29 mouse cellular contexts compared by ENCODE assay signal in the genomic region with DNA sequence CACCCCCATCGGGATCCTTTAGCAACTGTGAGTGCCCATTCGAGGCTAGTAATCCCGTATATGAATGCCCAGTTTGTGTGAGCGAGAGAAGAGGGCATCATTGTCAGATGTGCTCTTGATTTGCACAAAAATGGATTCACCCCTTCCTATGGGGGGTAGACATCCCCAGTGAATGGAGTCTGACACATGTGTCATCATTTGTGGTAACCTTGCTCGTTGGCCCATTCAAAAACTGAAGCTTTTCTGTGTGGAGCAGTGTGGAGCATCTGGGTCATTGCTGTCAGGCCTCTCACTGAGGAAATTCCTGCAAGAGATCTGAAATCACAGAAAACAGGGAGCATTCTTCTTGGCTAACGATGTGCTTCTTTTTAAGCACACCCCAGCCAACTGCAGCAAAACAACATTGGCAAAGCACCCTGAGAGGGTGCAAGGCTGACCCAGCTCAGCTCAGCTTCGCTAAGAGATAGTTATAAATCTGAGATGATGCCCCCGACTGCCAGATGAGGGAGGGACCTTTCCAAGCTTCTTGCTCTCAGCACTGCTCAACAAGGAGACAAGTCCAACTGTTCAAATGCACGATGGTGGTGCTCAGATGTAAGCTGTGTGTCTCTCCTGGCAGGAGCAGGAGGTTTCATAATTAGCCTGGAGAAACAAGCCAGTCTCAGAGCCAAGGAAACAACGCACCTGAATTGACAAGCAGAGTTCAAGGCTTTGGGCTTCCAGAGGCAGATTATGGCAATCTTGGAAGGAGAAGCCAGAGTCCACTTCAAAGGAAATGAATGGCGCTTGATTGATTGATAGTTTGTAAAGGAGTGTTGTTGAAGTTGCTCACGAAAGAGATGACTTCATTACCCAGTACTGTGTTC. TPM values are rescaled to one million over a fixed set of nuclear protein-coding genes. Genes with fewer than 3 reads are reported as not detected.
DNase-seq lines count a peak whose midpoint lies in the region; ATAC-seq and TF ChIP-seq lines count a peak whose summit lies in the region.
"Had no signal": no experiment of that assay in that cellular context is flagged by ENCODE, and none has a peak within 500 bp of the region (broad histone marks: within the 10 kb centered on the region; RNA-seq: fewer than 3 reads in every experiment).

No protein-coding gene starts in this region.

- dilution Hi-C loops in CH12.LX (cut with MboI; ENCODE audit: extremely low pct_ligation_motif_present, extremely low pct_unique_long_range_greater_than_20kb, low sequenced_read_pairs): no loop called here

- no peak for TF ChIP-seq EP300 in CH12.LX (IDR thresholded peaks at IDR 0.05; ENCODE audit: low read length)

- TF ChIP-seq RAD21 in CH12.LX (IDR thresholded peaks at IDR 0.05; ENCODE audit: low read depth, low read length): no peak

- intact Hi-C loops in left cerebral cortex, postnatal 25 days (cut with DNase I): no loop called here

- H3K9ac ChIP-seq in hindbrain, embryonic 11.5 days (ENCODE audit: low read depth, low read length): no peak overlapping the region
- H3K9ac ChIP-seq in hindbrain, embryonic 13.5 days: no peak overlapping the region
- H3K9ac ChIP-seq in CH12.LX (ENCODE audit: insufficient read depth, low read depth): no peak overlapping the region
- no peak overlapping the region for H3K9ac ChIP-seq in hindbrain, postnatal 0 days (replicated peaks; ENCODE audit: low read length)
- H3K9ac ChIP-seq: embryonic facial prominence, embryonic 15.5 days; heart, embryonic 13.5 days; kidney, embryonic 15.5 days; limb, embryonic 13.5 days; liver, embryonic 12.5 days; midbrain, embryonic 12.5 days; stomach, embryonic 15.5 days had no signal

- 0 out of 2 replicates have a peak, but pooled peaks cover under 1% of the 10 kb centered on the region for H3K4me1 ChIP-seq in hindbrain, embryonic 11.5 days (replicated peaks; ENCODE audit: control insufficient read depth, insufficient read depth, low read length)
- peaks cover 12% of the 10 kb centered on the region for H3K4me1 ChIP-seq in hindbrain, embryonic 13.5 days (replicated peaks)
- H3K4me1 ChIP-seq in CH12.LX (ENCODE audit: control insufficient read depth in 1 of 2, insufficient read depth in 2 of 2): peaks cover 3 to 18% of the 10 kb centered on the region in 2 experiments; a peak in 3 of 4 replicates
- H3K4me1 ChIP-seq in hindbrain, postnatal 0 days (ENCODE audit: insufficient read depth, low read length): peaks cover 2% of the 10 kb centered on the region; the same call in 1 of the 2 replicates

- no peaks in the 10 kb centered on the region for H3K79me2 ChIP-seq in CH12.LX (replicated peaks; ENCODE audit: control insufficient read depth, extremely low read depth, insufficient read depth, poor library complexity, severe bottlenecking)

- H3K27ac ChIP-seq in hindbrain, embryonic 11.5 days (ENCODE audit: low read depth, low read length): no peak overlapping the region
- no peak overlapping the region for H3K27ac ChIP-seq in hindbrain, embryonic 13.5 days
- no peak overlapping the region for H3K27ac ChIP-seq in CH12.LX (ENCODE audit: insufficient read depth, low read depth)
- no peak overlapping the region; the same call in 1 of the 2 replicates for H3K27ac ChIP-seq in hindbrain, postnatal 0 days
- H3K27ac ChIP-seq: embryonic facial prominence, embryonic 15.5 days; forebrain, embryonic 10.5 days; heart, embryonic 13.5 days; kidney, embryonic 15.5 days; limb, embryonic 13.5 days; liver, embryonic 12.5 days; midbrain, embryonic 12.5 days; stomach, embryonic 15.5 days had no signal

- peaks cover 5% of the 10 kb centered on the region for H3K27me3 ChIP-seq in hindbrain, embryonic 11.5 days (ENCODE audit: control insufficient read depth, insufficient read depth, low read length)
- H3K27me3 ChIP-seq in hindbrain, embryonic 13.5 days: peaks cover 28% of the 10 kb centered on the region
- no peaks in the 10 kb centered on the region for H3K27me3 ChIP-seq in CH12.LX (replicated peaks)
- H3K27me3 ChIP-seq in hindbrain, postnatal 0 days (ENCODE audit: insufficient read depth, low read length): peaks cover 7% of the 10 kb centered on the region; the same call in 1 of the 2 replicates

- in situ Hi-C loops in CH12.LX (cut with MboI; ENCODE audit: low pct_ligation_motif_present, low pct_unique_long_range_greater_than_20kb, low sequenced_read_pairs): no loop called here

- H3K4me2 ChIP-seq in hindbrain, embryonic 11.5 days (replicated peaks; ENCODE audit: low read depth, low read length): no peak overlapping the region
- no peak overlapping the region for H3K4me2 ChIP-seq in hindbrain, embryonic 13.5 days
- H3K4me2 ChIP-seq in CH12.LX (ENCODE audit: insufficient read depth, low read depth, poor library complexity, severe bottlenecking): 0 out of 2 replicates have a peak overlapping the region, but pooled peaks have one; percentile 62
- H3K4me2 ChIP-seq in hindbrain, postnatal 0 days (ENCODE audit: low read depth, low read length): no peak overlapping the region
- H3K4me2 ChIP-seq: embryonic facial prominence, embryonic 15.5 days; heart, embryonic 13.5 days; kidney, embryonic 15.5 days; limb, embryonic 13.5 days; liver, embryonic 12.5 days; midbrain, embryonic 12.5 days; stomach, embryonic 15.5 days had no signal

- no peak for TF ChIP-seq POLR2A in CH12.LX (IDR thresholded peaks at IDR 0.05; ENCODE audit: low read depth, low read length)

- no peak for ATAC-seq in hindbrain, embryonic 11.5 days (ENCODE audit: low FRiP score)
- ATAC-seq in hindbrain, embryonic 13.5 days (ENCODE audit: low FRiP score): no peak
- ATAC-seq in hindbrain, postnatal 0 days: peak; percentile 84
- no peak for ATAC-seq in megakaryocyte, adult 5-6 weeks (ENCODE audit: poor library complexity, severe bottlenecking)
- ATAC-seq: intestine, postnatal 0 days; liver, embryonic 12.5 days had no signal

- TF ChIP-seq CTCF in CH12.LX (conservative IDR thresholded peaks at IDR 0.05 in 1 of 2, IDR thresholded peaks at IDR 0.05 in 1 of 2; ENCODE audit: low read depth in 2 of 2, low read length in 2 of 2): no peak
- no peak for TF ChIP-seq CTCF in hindbrain, postnatal 0 days (IDR thresholded peaks at IDR 0.05; ENCODE audit: low read depth)

- 42% methylated on average over 12 of the region's 12 CpGs for WGBS in hindbrain, embryonic 11.5 days
- WGBS in hindbrain, embryonic 13.5 days: 31% methylated on average over 12 of the region's 12 CpGs
- 33% methylated on average over 12 of the region's 12 CpGs for WGBS in hindbrain, postnatal 0 days

- no peaks in the 10 kb centered on the region for H3K9me3 ChIP-seq in hindbrain, embryonic 11.5 days (ENCODE audit: control insufficient read depth, low read length)
- H3K9me3 ChIP-seq in hindbrain, embryonic 13.5 days: no peaks in the 10 kb centered on the region
- H3K9me3 ChIP-seq in CH12.LX (replicated peaks; ENCODE audit: low read length): peaks cover under 1% of the 10 kb centered on the region
- no peaks in the 10 kb centered on the region for H3K9me3 ChIP-seq in hindbrain, postnatal 0 days (ENCODE audit: low read length)
- H3K9me3 ChIP-seq: embryonic facial prominence, embryonic 15.5 days; forebrain, embryonic 10.5 days; heart, embryonic 13.5 days; kidney, embryonic 15.5 days; limb, embryonic 13.5 days; liver, embryonic 12.5 days; midbrain, embryonic 12.5 days; stomach, embryonic 15.5 days had no signal

- no peak overlapping the region for H3K4me3 ChIP-seq in hindbrain, embryonic 11.5 days (ENCODE audit: low read depth, low read length)
- H3K4me3 ChIP-seq in hindbrain, embryonic 13.5 days: no peak overlapping the region
- H3K4me3 ChIP-seq in CH12.LX (replicated peaks in 1 of 3; ENCODE audit: low read depth in 2 of 3, low read length in 2 of 3, poor library complexity in 1 of 3): no peak overlapping the region
- no peak overlapping the region for H3K4me3 ChIP-seq in hindbrain, postnatal 0 days (ENCODE audit: low read length)
- H3K4me3 ChIP-seq: embryonic facial prominence, embryonic 15.5 days; forebrain, embryonic 10.5 days; heart, embryonic 13.5 days; kidney, embryonic 15.5 days; limb, embryonic 13.5 days; liver, embryonic 12.5 days; midbrain, embryonic 12.5 days; stomach, embryonic 15.5 days had no signal

- H3K36me3 ChIP-seq in hindbrain, embryonic 11.5 days (ENCODE audit: control insufficient read depth, insufficient read depth, low read length): no peaks in the 10 kb centered on the region
- no peaks in the 10 kb centered on the region for H3K36me3 ChIP-seq in hindbrain, embryonic 13.5 days
- no peaks in the 10 kb centered on the region for H3K36me3 ChIP-seq in CH12.LX (replicated peaks in 1 of 2; ENCODE audit: control insufficient read depth in 1 of 2, insufficient read depth in 1 of 2, low read length in 1 of 2)
- H3K36me3 ChIP-seq in hindbrain, postnatal 0 days (ENCODE audit: insufficient read depth, low read length): no peaks in the 10 kb centered on the region
- H3K36me3 ChIP-seq: embryonic facial prominence, embryonic 15.5 days; forebrain, embryonic 10.5 days; heart, embryonic 13.5 days; kidney, embryonic 15.5 days; limb, embryonic 13.5 days; liver, embryonic 12.5 days; midbrain, embryonic 12.5 days; stomach, embryonic 15.5 days had no signal

- peak; percentile 3 for DNase-seq in embryo, embryonic 9.5 days (ENCODE audit: extremely low spot score)
- no peak for DNase-seq in embryo, embryonic 10 days (ENCODE audit: low spot score)
- peak; percentile 25 for DNase-seq in hindbrain, embryonic 11.5 days (ENCODE audit: low spot score)
- no peak for DNase-seq in CH12.LX (ENCODE audit: extremely low read depth)
- DNase-seq in hindbrain, postnatal 0 days (ENCODE audit: low spot score): peak; percentile 32
- no peak for DNase-seq in left cerebral cortex, postnatal 25 days (ENCODE audit: low spot score in 2 of 2)
- DNase-seq: adrenal gland, postnatal 25 days; cerebellum, adult 9-10 months; gastrocnemius, postnatal 14 days; heart, adult 18-20 months; heart, postnatal 14 days; kidney, postnatal 36 days; layer of hippocampus, postnatal 36 days; lung, adult 18-20 months; lung, postnatal 10 days; thymus, adult 18-20 months; thymus, postnatal 36 days had no signal

TF ChIP-seq in CH12.LX, 34 proteins besides CTCF, POLR2A, EP300 and RAD21 (continues in another document):
- TF ChIP-seq RCOR1 (conservative IDR thresholded peaks at IDR 0.05; ENCODE audit: low read depth, low read length): no peak
- no peak for TF ChIP-seq ZMIZ1 (IDR thresholded peaks at IDR 0.05; ENCODE audit: low read depth, low read length)
- TF ChIP-seq USF2 (conservative IDR thresholded peaks at IDR 0.05; ENCODE audit: low read depth, low read length): no peak
- no peak for TF ChIP-seq ELF1 (IDR thresholded peaks at IDR 0.05; ENCODE audit: low read depth, low read length)

RNA-seq across cellular contexts. Expression of gene Moxd1, which starts 5.2 kb away (rescaled TPM):
- 18.3 and 20.2 TPM in 2 replicates for polyA plus RNA-seq in hindbrain, embryonic 11.5 days (2014; fragmentation: Nextera tagmentation; extraction: Ambion mirVana)
- 8.6 and 9.6 TPM in 2 replicates for polyA plus RNA-seq in hindbrain, embryonic 13.5 days (2015; fragmentation: Nextera tagmentation; extraction: Ambion mirVana)
- total RNA-seq in CH12.LX (2012; rRNA removed) (not detected in 2 replicates), CH12.LX (2014; rRNA removed) (not detected in 2 replicates)
- polyA plus RNA-seq in CH12.LX (2012; ENCODE audit: insufficient read length, low read depth): not detected in 2 replicates
- total RNA-seq in hindbrain, postnatal 0 days (2014; rRNA removed): 10.6 and 14.3 TPM in 2 replicates
- polyA plus RNA-seq in hindbrain, postnatal 0 days (2015; fragmentation: Nextera tagmentation; extraction: Ambion mirVana): 12.9 and 16.2 TPM in 2 replicates
- total RNA-seq in left cerebral cortex, postnatal 25 days (2021): 1 to 10 TPM; 8.2 to 8.8 TPM
- not detected in 2 replicates for total RNA-seq in megakaryocyte, adult 5-6 weeks (2015)
- total RNA-seq in megakaryocyte, adult 5-6 weeks (2017): not detected in 2 replicates
- total RNA-seq: common myeloid progenitor, adult 5-6 weeks had no signal

Comparison
In these comparisons a context has a peak if more than half of its experiments do, and no peak if none do; other contexts are left out.
1. DNase-seq: peak in embryo, embryonic 9.5 days (single experiment), hindbrain, embryonic 11.5 days (single experiment) and hindbrain, postnatal 0 days (single experiment); none in embryo, embryonic 10 days (single experiment), CH12.LX (single experiment) and left cerebral cortex, postnatal 25 days (0 of 2).
2. RNA of gene Moxd1, which starts 5.2 kb away (total RNA-seq): 10.6 to 14.3 TPM in hindbrain, postnatal 0 days and 8.2 to 8.8 TPM in left cerebral cortex, postnatal 25 days; not detected in CH12.LX and not detected in megakaryocyte, adult 5-6 weeks; every median in the first group is over 4 times any median in the second.